Mouse (Mus musculus): ENCODE measurements at regions not wholly inside any gene's neighbourhood (a gene's known extent, or its start where the extent isn't known, plus 50 kb on each side); places are given as distances from the start of the nearest gene placed in this dataset.

DNA sequence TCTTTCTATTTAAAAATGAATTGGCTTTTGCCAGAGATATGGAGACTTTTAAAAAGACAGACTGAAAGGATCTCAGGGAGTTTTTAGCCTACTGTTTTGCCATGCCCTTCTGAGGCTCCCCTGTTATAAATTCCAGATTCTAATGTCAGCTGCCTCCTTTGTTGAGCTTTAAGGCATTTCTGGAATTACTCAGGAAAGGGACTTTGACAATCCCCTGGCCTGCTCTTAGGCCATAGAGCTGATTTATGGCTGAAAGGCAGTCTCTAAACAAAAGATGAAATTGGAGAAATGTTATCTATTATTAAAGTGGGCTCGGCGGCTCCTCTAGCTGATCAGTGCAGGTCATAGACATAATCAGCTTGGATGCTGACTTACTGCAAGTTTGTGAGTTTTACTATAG, 231.0 kb upstream of the Rbms1 start:
- TF ChIP-seq CTCF (IDR thresholded peaks at IDR 0.05; ENCODE audit: low read depth, low read length) (no peak), POLR2A (IDR thresholded peaks at IDR 0.05; ENCODE audit: insufficient read depth, low read length) (no peak)

All from ES-Bruce4 (cell line).